Mouse (Mus musculus) adrenal gland, adult 18-20 months (tissue): ENCODE measurements around the gene Lsm14b. TPM values are rescaled to one million over a fixed set of nuclear protein-coding genes. Genes with fewer than 3 reads are reported as not detected.

Experiments used
- DNase-seq, 2 experiments: peaks; one replicate each; pipeline ENCODE4 v3.0.0; 2021 to 2022; ENCODE audit warnings: low spot score in 2 of 2
- total RNA-seq, 2 experiments: library from RNA; stranded (reverse); gene quantifications; 1 replicate in 1 of 2; 2 replicates in 1 of 2; pipeline ENCODE4 v1.2.3; 2021

Lsm14b gene
- total RNA-seq, 2 experiments from 2014 or later = 35.9 to 44.5 TPM

GRCm38 (mm10) chr2:180051986-180052733 is 27.4 kb downstream of the Lsm14b start:
- DNase-seq = no peak

- no peak for DNase-seq
These were observed 28.2 kb downstream of the Lsm14b start for GRCm38 (mm10) chr2:180053001-180053400.

GRCm38 (mm10) chr2:180063338-180064131 is 38.7 kb downstream of the Lsm14b start:
- DNase-seq = no peak

GRCm38 (mm10) chr2:180069770-180070480 is 45.1 kb downstream of the Lsm14b start:
- DNase-seq = no peak

GRCm38 (mm10) chr2:180070481-180071453 is 46.0 kb downstream of the Lsm14b start, which contains the start of gene Mtg2:
Mtg2 (plus strand) TSS chr2:180070588.
- peak; percentile 95 to 96 for DNase-seq

DNA sequence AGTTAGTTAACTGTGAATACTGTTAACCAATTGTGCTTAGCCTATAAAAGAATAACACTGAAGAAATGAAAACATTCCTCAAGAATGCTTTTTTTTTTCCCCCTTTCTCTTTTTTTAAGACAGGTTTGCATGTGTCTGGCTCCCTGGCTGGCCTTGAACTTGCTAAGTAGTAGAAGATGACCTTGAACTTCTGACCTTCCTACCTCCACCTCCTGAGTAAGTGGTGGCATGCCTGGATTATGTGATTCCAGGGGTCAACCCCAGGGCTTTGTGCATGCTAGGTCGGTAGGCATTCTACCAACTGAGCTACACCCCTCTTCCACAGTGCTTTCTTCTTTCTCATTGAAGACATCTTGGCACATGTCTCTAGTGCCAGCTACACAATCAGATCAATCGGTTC is 46.9 kb downstream of the Lsm14b start:
- no peak for DNase-seq

- DNase-seq = no peak
These were observed 48.1 kb downstream of the Lsm14b start for GRCm38 (mm10) chr2:180072886-180073285.

- DNase-seq = no peak
These were observed 52.8 kb downstream of the Lsm14b start for GRCm38 (mm10) chr2:180077622-180078021.

- DNase-seq = no peak
These were observed 55.9 kb downstream of the Lsm14b start for GRCm38 (mm10) chr2:180080680-180081079.

GRCm38 (mm10) chr2:180083063-180083462 is 58.3 kb downstream of the Lsm14b start:
- no peak for DNase-seq

DNA sequence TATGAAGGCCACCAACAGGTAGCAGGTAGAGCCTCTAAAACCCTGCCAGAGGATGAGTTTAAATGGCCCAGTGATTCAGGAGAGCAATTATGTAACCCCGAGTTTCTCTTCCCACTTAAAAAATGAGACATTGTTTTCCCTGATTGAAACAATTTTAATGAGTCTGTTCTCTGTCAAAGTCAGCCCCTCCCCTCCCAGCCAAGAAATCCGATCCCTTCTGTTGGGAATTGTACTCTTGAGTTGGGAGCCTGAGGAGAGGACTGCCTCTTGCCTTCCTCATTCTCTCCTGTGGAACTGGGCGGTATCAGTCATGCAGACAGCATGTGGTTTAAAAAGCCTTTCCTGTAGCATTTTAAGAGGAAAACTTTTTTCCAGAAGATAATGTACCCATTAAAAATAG is 59.8 kb downstream of the Lsm14b start:
- DNase-seq = no peak

Other genes with a start within 250 kb of the Lsm14b start
- gene Taf4, start 48.3 kb upstream of the Lsm14b start, total RNA-seq = 10 to 100 TPM; 17.2 to 19.9 TPM
- 100 to 1,000 TPM; 207 to 235 TPM for gene Psma7, start 17.4 kb downstream of the Lsm14b start, total RNA-seq
- 10 to 100 TPM in 1 of 2 experiments, 1 to 10 TPM in 1; 4.9 to 13.5 TPM for gene Ss18l1, start 17.5 kb downstream of the Lsm14b start, total RNA-seq
- 10 to 100 TPM; 14.6 to 15.3 TPM for gene Mtg2, start 45.6 kb downstream of the Lsm14b start, total RNA-seq
- under 1 TPM in 1 of 2 experiments, not detected in 1; 0.10 TPM for gene Hrh3, start 79.5 kb downstream of the Lsm14b start, total RNA-seq
- gene Osbpl2, start 94.3 kb downstream of the Lsm14b start, total RNA-seq = 10 to 100 TPM; 36.9 to 37.5 TPM
- 100 to 1,000 TPM; 179 to 198 TPM for gene Adrm1, start 146.5 kb downstream of the Lsm14b start, total RNA-seq
- 10 to 100 TPM; 31.5 to 61.3 TPM for gene Lama5, start 200.9 kb downstream of the Lsm14b start, total RNA-seq
- gene Rps21, start 232.4 kb downstream of the Lsm14b start, total RNA-seq = 100 to 1,000 TPM; 777 to 810 TPM
- 10 to 100 TPM; 12.1 to 15.6 TPM for gene Cables2, start 248.5 kb downstream of the Lsm14b start, total RNA-seq